Mouse (Mus musculus): Measurements from ENCODE around the gene Nup88. TPM values are rescaled to one million over a fixed set of nuclear protein-coding genes. Genes with fewer than 3 reads are reported as not detected.
"Not testable (repeated sequence)": the region's sequence is repeated elsewhere in the genome, so short reads cannot be mapped to it uniquely, and the experiment has no call there.

Nup88 gene
- polyA plus RNA-seq, 1 experiment = 38.2 TPM

GRCm38 (mm10) chr11:70942596-70942995 is 27.2 kb downstream of the Nup88 start:
- Histone ChIP-seq H3K27ac (replicated peaks; ENCODE audit: low read depth, low read length) (no peak overlapping the region), H3K4me3 (ENCODE audit: insufficient read depth, low read depth, low read length) (no peak overlapping the region), H3K4me1 (ENCODE audit: control insufficient read depth, insufficient read depth, insufficient read length, low read length) (no peaks in the 10 kb centered on the region)

GRCm38 (mm10) chr11:70935316-70935715 is 34.5 kb downstream of the Nup88 start:
- Histone ChIP-seq H3K4me1 (ENCODE audit: control insufficient read depth, insufficient read depth, insufficient read length, low read length) (no peaks in the 10 kb centered on the region), H3K27ac (replicated peaks; ENCODE audit: low read depth, low read length) (no peak overlapping the region), H3K4me3 (ENCODE audit: insufficient read depth, low read depth, low read length) (no peak overlapping the region)

GRCm38 (mm10) chr11:70931461-70931860 is 38.3 kb downstream of the Nup88 start:
- Histone ChIP-seq H3K4me1 (ENCODE audit: control insufficient read depth, insufficient read depth, insufficient read length, low read length) (no peaks in the 10 kb centered on the region), H3K27ac (replicated peaks; ENCODE audit: low read depth, low read length) (no peak overlapping the region)

GRCm38 (mm10) chr11:70919524-70919923 is 50.2 kb downstream of the Nup88 start:
- H3K4me1 ChIP-seq (ENCODE audit: control insufficient read depth, insufficient read depth, insufficient read length, low read length) = no peaks in the 10 kb centered on the region; the same call in 1 of the 2 replicates
- H3K4me3 ChIP-seq (ENCODE audit: insufficient read depth, low read depth, low read length) = no peak overlapping the region
- H3K27ac ChIP-seq (replicated peaks; ENCODE audit: low read depth, low read length) = no peak overlapping the region

More at GRCm38 (mm10) chr11:70931461-70931860, 38.3 kb downstream of the Nup88 start:
- H3K4me3 ChIP-seq (ENCODE audit: insufficient read depth, low read depth, low read length) = no peak overlapping the region

- Histone ChIP-seq H3K4me1 (ENCODE audit: control insufficient read depth, insufficient read depth, insufficient read length, low read length) (no peaks in the 10 kb centered on the region; the same call in 1 of the 2 replicates), H3K27ac (replicated peaks; ENCODE audit: low read depth, low read length) (no peak overlapping the region), H3K4me3 (ENCODE audit: insufficient read depth, low read depth, low read length) (no peak overlapping the region)
Observed at GRCm38 (mm10) chr11:70917896-70918295, 51.9 kb downstream of the Nup88 start.

- Histone ChIP-seq H3K4me3 (ENCODE audit: insufficient read depth, low read depth, low read length) (no peak overlapping the region), H3K4me1 (ENCODE audit: control insufficient read depth, insufficient read depth, insufficient read length, low read length) (no peaks in the 10 kb centered on the region), H3K27ac (replicated peaks; ENCODE audit: low read depth, low read length) (no peak overlapping the region)
Observed at GRCm38 (mm10) chr11:70911920-70912319, 57.9 kb downstream of the Nup88 start.

- no peak overlapping the region for H3K27ac ChIP-seq (replicated peaks; ENCODE audit: low read depth, low read length)
- no peaks in the 10 kb centered on the region for H3K4me1 ChIP-seq (ENCODE audit: control insufficient read depth, insufficient read depth, insufficient read length, low read length)
- no peak overlapping the region for H3K4me3 ChIP-seq (ENCODE audit: insufficient read depth, low read depth, low read length)
Observed at GRCm38 (mm10) chr11:70911323-70911722, 58.5 kb downstream of the Nup88 start.

- Histone ChIP-seq H3K27ac (replicated peaks; ENCODE audit: low read depth, low read length) (no peak overlapping the region), H3K4me3 (ENCODE audit: insufficient read depth, low read depth, low read length) (no peak overlapping the region), H3K4me1 (ENCODE audit: control insufficient read depth, insufficient read depth, insufficient read length, low read length) (no peaks in the 10 kb centered on the region)
Observed at GRCm38 (mm10) chr11:70906681-70907080, 63.1 kb downstream of the Nup88 start.

GRCm38 (mm10) chr11:70898182-70898581 is 71.6 kb downstream of the Nup88 start:
- not testable (repeated sequence) for H3K4me1 ChIP-seq (ENCODE audit: control insufficient read depth, insufficient read depth, insufficient read length, low read length); H3K27ac ChIP-seq (replicated peaks; ENCODE audit: low read depth, low read length); H3K4me3 ChIP-seq (ENCODE audit: insufficient read depth, low read depth, low read length)

GRCm38 (mm10) chr11:70897680-70898079 is 72.1 kb downstream of the Nup88 start:
- Histone ChIP-seq H3K4me1 (ENCODE audit: control insufficient read depth, insufficient read depth, insufficient read length, low read length) (no peaks in the 10 kb centered on the region), H3K27ac (replicated peaks; ENCODE audit: low read depth, low read length) (no peak overlapping the region), H3K4me3 (ENCODE audit: insufficient read depth, low read depth, low read length) (no peak overlapping the region)

Other genes with a start within 250 kb of the Nup88 start
- 3.5 and 5.5 TPM in 2 replicates for gene Zfp3, start 205.8 kb downstream of the Nup88 start, polyA plus RNA-seq (2012; ENCODE audit: insufficient read depth, insufficient read length, missing spikeins)
- gene Scimp, start 157.4 kb downstream of the Nup88 start, polyA plus RNA-seq (2012; ENCODE audit: insufficient read depth, insufficient read length, missing spikeins) = not detected in 2 replicates
- 20.5 and 22.8 TPM in 2 replicates for gene Rabep1, start 125.2 kb downstream of the Nup88 start, polyA plus RNA-seq (2012; ENCODE audit: insufficient read depth, insufficient read length, missing spikeins)
- 16.5 and 23.7 TPM in 2 replicates for gene Rpain, start 240 bp upstream of the Nup88 start, polyA plus RNA-seq (2012; ENCODE audit: insufficient read depth, insufficient read length, missing spikeins)
- gene C1qbp, start 13.1 kb upstream of the Nup88 start, polyA plus RNA-seq (2012; ENCODE audit: insufficient read depth, insufficient read length, missing spikeins) = 190 and 210 TPM in 2 replicates
- gene Dhx33, start 34.5 kb upstream of the Nup88 start, polyA plus RNA-seq (2012; ENCODE audit: insufficient read depth, insufficient read length, missing spikeins) = 6.9 and 10.0 TPM in 2 replicates
- gene Mis12, start 49.6 kb upstream of the Nup88 start, polyA plus RNA-seq (2012; ENCODE audit: insufficient read depth, insufficient read length, missing spikeins) = 6.8 and 13.4 TPM in 2 replicates
- 45.4 and 48.1 TPM in 2 replicates for gene Derl2, start 49.9 kb upstream of the Nup88 start, polyA plus RNA-seq (2012; ENCODE audit: insufficient read depth, insufficient read length, missing spikeins)
- not detected in 2 replicates for gene 6330403K07Rik, start 63.5 kb upstream of the Nup88 start, polyA plus RNA-seq (2012; ENCODE audit: insufficient read depth, insufficient read length, missing spikeins)
- gene Nlrp1a, start 174.7 kb upstream of the Nup88 start, polyA plus RNA-seq (2012; ENCODE audit: insufficient read depth, insufficient read length, missing spikeins) = 0.42 TPM in 1 of 2 replicates, not detected in the other